In genomic region chr5:102126737-102127136, GRCm38 (mm10) we compare ENCODE assay signal across 8 mouse cellular contexts. TPM values are rescaled to one million over a fixed set of nuclear protein-coding genes. Genes with fewer than 3 reads are reported as not detected.
DNase-seq lines count a peak whose midpoint lies in the region; ATAC-seq and TF ChIP-seq lines count a peak whose summit lies in the region.

No protein-coding gene starts in this region.

- no peak overlapping the region for H3K4me2 ChIP-seq in midbrain, embryonic 14.5 days (ENCODE audit: low read length)

- peak in 1 of 2 experiments; percentile 53 for DNase-seq in heart, adult 2 months
- no peak for DNase-seq in heart, adult 11 months
- DNase-seq in 3T3-L1 (ENCODE audit: low read depth, low spot score) = peak; percentile 41
- peak; percentile 58 to 60 for DNase-seq in adrenal gland, adult 18-20 months (ENCODE audit: low spot score in 2 of 2)
- peak; percentile 48 for DNase-seq in embryo, embryonic 10 days (ENCODE audit: low spot score)
- peak; percentile 21 to 36 for DNase-seq in layer of hippocampus, adult 8-10 months (ENCODE audit: low spot score in 2 of 2)
- peak; percentile 66 for DNase-seq in midbrain, embryonic 14.5 days

- H3K9ac ChIP-seq in heart, adult 2 months (ENCODE audit: low read depth, low read length) = no peak overlapping the region
- no peak overlapping the region for H3K9ac ChIP-seq in midbrain, embryonic 14.5 days (replicated peaks; ENCODE audit: low read length)

- H3K4me3 ChIP-seq in heart, adult 2 months = no peak overlapping the region
- H3K4me3 ChIP-seq in midbrain, embryonic 14.5 days (replicated peaks; ENCODE audit: low read depth, low read length) = no peak overlapping the region

- no peak for ATAC-seq in midbrain, embryonic 14.5 days (ENCODE audit: low FRiP score, low TSS enrichment)
- ATAC-seq in megakaryocyte, adult 5-6 weeks (ENCODE audit: poor library complexity, severe bottlenecking) = no peak

- peak; percentile 78 for TF ChIP-seq CTCF in heart, adult 2 months (IDR thresholded peaks at IDR 0.05)

- no peaks in the 10 kb centered on the region for H3K4me1 ChIP-seq in heart, adult 2 months (ENCODE audit: control insufficient read depth, insufficient read depth, low read length)
- no peaks in the 10 kb centered on the region for H3K4me1 ChIP-seq in midbrain, embryonic 14.5 days (ENCODE audit: control insufficient read depth, insufficient read depth, low read length)

- intact Hi-C loops in heart, adult 2 months (cut with DNase I) = no loop called here

- no peak for TF ChIP-seq EP300 in heart, adult 2 months (IDR thresholded peaks at IDR 0.05; ENCODE audit: insufficient read depth, low read depth, low read length)

- H3K27ac ChIP-seq in heart, adult 2 months = no peak overlapping the region
- no peak overlapping the region for H3K27ac ChIP-seq in midbrain, embryonic 14.5 days (replicated peaks; ENCODE audit: low read depth, low read length)

- WGBS in heart, adult 2 months = 18% methylated on average over 3 of the region's 3 CpGs
- 17% methylated on average over 3 of the region's 3 CpGs for WGBS in midbrain, embryonic 14.5 days

- no peak for TF ChIP-seq POLR2A in heart, adult 2 months (IDR thresholded peaks at IDR 0.05; ENCODE audit: insufficient read depth, low read depth, low read length)

- no peaks in the 10 kb centered on the region for H3K27me3 ChIP-seq in heart, adult 2 months (ENCODE audit: control insufficient read depth, insufficient read depth, low read length)
- no peaks in the 10 kb centered on the region for H3K27me3 ChIP-seq in midbrain, embryonic 14.5 days (ENCODE audit: control insufficient read depth, insufficient read depth, low read length)

- H3K79me2 ChIP-seq in heart, adult 2 months (replicated peaks; ENCODE audit: control insufficient read depth, insufficient read depth, low read length) = no peaks in the 10 kb centered on the region

- H3K36me3 ChIP-seq in heart, adult 2 months (ENCODE audit: control insufficient read depth, insufficient read depth, low read length) = no peaks in the 10 kb centered on the region
- H3K36me3 ChIP-seq in midbrain, embryonic 14.5 days (ENCODE audit: control insufficient read depth, insufficient read depth, low read length) = no peaks in the 10 kb centered on the region

- H3K9me3 ChIP-seq in midbrain, embryonic 14.5 days (ENCODE audit: control insufficient read depth, low read length) = no peaks in the 10 kb centered on the region

RNA-seq across cellular contexts. Expression of gene Wdfy3, which starts 57.0 kb away (rescaled TPM):
- 10 to 100 TPM; 29.0 to 29.3 TPM for total RNA-seq in heart, adult 2 months (2021)
- polyA plus RNA-seq in heart, adult 2 months (2012; rRNA removed) = 11.6 and 13.9 TPM in 2 replicates
- total RNA-seq in adrenal gland, adult 18-20 months (2021) = 10 to 100 TPM; 36.6 to 38.6 TPM
- total RNA-seq in layer of hippocampus, adult 8-10 months (2022) = 100 to 1,000 TPM; 111 to 138 (median 122) TPM
- polyA plus RNA-seq in midbrain, embryonic 14.5 days (2014; fragmentation: Nextera tagmentation; extraction: Ambion mirVana) = 34.5 and 41.5 TPM in 2 replicates
- 20.3 and 21.3 TPM in 2 replicates for total RNA-seq in megakaryocyte, adult 5-6 weeks (2015)
- total RNA-seq in megakaryocyte, adult 5-6 weeks (2017) = 11.5 and 16.7 TPM in 2 replicates
